Mouse (Mus musculus) stomach, embryonic 16.5 days (tissue): ENCODE data around the gene Bcl2l11. TPM values are rescaled to one million over a fixed set of nuclear protein-coding genes. Genes with fewer than 3 reads are reported as not detected.

Experiments
- ATAC-seq: fragments of 200-750 bp; cut with Nextera tagmentation; 2 replicates; pipeline ENCODE4 v1.8.0; 2017; ENCODE audit warnings: moderate number of reproducible peaks, moderate TSS enrichment; ENCODE audit not compliant: insufficient read depth, low FRiP score
- H3K27ac ChIP-seq: fragments of 300-500 bp; sonication (generic); 2 replicates; pipeline ENCODE4 v1.5.1; 2014; ENCODE audit warnings: low read length
- H3K27me3 ChIP-seq: fragments of 300-500 bp; sonication (generic); 2 replicates; pipeline ENCODE4 v1.6.1; 2014; ENCODE audit warnings: low read length, control low read depth, mixed read lengths; ENCODE audit not compliant: control insufficient read depth, insufficient read depth
- H3K36me3 ChIP-seq: fragments of 300-500 bp; sonication (generic); 2 replicates; pipeline ENCODE4 v1.6.1; 2014; ENCODE audit warnings: low read length; ENCODE audit not compliant: control insufficient read depth, insufficient read depth
- H3K4me1 ChIP-seq: fragments of 300-500 bp; sonication (generic); 2 replicates; pipeline ENCODE4 v1.6.1; 2014; ENCODE audit warnings: low read length, control low read depth, mixed read lengths; ENCODE audit not compliant: control insufficient read depth, insufficient read depth
- H3K4me2 ChIP-seq: fragments of 300-500 bp; sonication (generic); 2 replicates; pipeline ENCODE4 v1.6.1; 2014; ENCODE audit warnings: low read depth, low read length, mixed read lengths
- H3K4me3 ChIP-seq: fragments of 300-500 bp; sonication (generic); replicated peaks from 2 replicates; pipeline ENCODE4 v1.5.1; 2014; ENCODE audit warnings: mild to moderate bottlenecking, low read length
- H3K9ac ChIP-seq: fragments of 300-500 bp; sonication (generic); 2 replicates; pipeline ENCODE4 v1.6.1; 2014; ENCODE audit warnings: low read length
- H3K9me3 ChIP-seq: fragments of 300-500 bp; sonication (generic); replicated peaks from 2 replicates; pipeline ENCODE4 v1.6.1; 2016; ENCODE audit warnings: low read length, control low read depth; ENCODE audit not compliant: control insufficient read depth
- WGBS: fragments of 180-500 bp; shearing (Covaris S2); extraction: QIAGEN DNeasy Blood & Tissue Kit; methylation state at CpG from one replicate; pipeline ENCODE4 v1.1.7; 2014; 5-methylcytosine and 5-hydroxymethylcytosine counted together
- polyA plus RNA-seq: library from polyadenylated mRNA; unstranded; fragments of >200 nt; fragmentation: Nextera tagmentation; extraction: Ambion mirVana; gene quantifications from 2 replicates; pipeline ENCODE4 v1.2.1, GENCODE M21; 2015

Bcl2l11 gene
- polyA plus RNA-seq, 1 experiment from 2014 or later: 14.3 TPM

DNA sequence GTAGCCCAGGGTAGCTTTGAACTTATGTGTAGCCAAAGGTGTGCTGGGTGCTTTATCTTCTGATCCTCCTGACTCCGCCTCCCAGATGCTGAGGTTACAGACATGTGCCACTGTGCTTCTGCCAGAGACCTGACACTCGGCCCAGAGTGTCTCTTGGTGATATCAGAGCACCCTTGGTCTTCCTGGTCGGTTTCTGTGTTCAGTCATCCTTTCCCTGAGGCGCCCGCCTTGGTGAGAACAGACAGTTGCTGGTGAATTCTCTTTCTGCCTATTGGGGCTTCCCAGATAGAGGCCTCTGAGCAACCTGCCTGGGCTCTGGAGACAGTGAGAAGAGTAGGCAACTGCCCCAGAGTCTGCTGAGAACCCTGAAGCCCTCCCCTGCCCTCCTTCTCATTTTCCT, 6.8 kb downstream of the Bcl2l11 start:
- ATAC-seq: no peak
- no peak overlapping the region for H3K9ac ChIP-seq
- no peak overlapping the region for H3K27ac ChIP-seq
- peaks cover 5% of the 10 kb centered on the region for H3K4me1 ChIP-seq
- 0 out of 2 replicates have a peak, but pooled peaks cover 7% of the 10 kb centered on the region for H3K36me3 ChIP-seq
- 79% methylated on average over 5 of the region's 5 CpGs for WGBS
- H3K27me3 ChIP-seq: no peaks in the 10 kb centered on the region
- no peak overlapping the region for H3K4me3 ChIP-seq
- H3K4me2 ChIP-seq: no peak overlapping the region
- H3K9me3 ChIP-seq: no peaks in the 10 kb centered on the region

DNA sequence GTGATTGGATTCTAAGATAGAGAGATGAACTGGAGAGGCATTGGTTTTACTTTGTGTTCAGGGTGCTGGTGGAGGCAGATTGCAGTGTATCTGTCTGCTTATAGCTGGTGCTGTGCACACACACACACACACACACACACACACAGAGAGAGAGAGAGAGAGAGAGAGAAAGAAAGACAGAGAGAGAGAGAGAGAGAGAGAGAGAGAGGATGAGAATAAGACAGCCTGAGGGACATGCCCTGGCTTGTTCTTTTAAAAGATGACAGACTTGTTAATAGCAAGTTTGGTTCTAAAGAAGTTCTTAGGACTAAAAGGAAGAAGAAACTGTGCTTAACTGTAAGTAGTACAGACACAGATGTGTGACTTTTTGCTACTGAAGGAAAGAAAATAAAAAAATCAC, 8.0 kb downstream of the Bcl2l11 start:
- Histone ChIP-seq H3K4me2 (no peak overlapping the region), H3K4me1 (peaks cover under 1% of the 10 kb centered on the region), H3K4me3 (no peak overlapping the region), H3K36me3 (0 out of 2 replicates have a peak, but pooled peaks cover 7% of the 10 kb centered on the region), H3K9me3 (no peaks in the 10 kb centered on the region), H3K9ac (no peak overlapping the region), H3K27ac (no peak overlapping the region), H3K27me3 (no peaks in the 10 kb centered on the region)
- ATAC-seq: no peak

DNA sequence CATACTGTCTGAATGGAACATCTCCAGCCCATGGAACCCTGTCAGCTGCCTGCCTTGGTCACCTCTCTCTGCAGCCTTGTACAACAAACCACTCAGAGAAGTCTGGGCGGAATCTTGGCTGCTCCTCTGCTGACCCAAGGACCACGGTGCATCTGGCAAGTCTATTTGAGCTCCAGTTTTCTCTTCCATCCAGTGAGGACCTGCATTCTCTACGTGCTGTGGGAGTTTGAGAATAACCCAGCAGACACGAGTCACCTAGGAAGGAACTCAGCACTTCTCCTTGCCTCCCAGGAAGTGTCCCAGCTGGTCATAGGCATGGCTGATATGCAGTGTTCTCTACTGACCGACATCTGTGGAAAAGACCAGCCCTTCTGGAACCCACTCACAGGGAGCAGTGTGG, 8.6 kb downstream of the Bcl2l11 start:
- WGBS: 60% methylated on average over 5 of the region's 5 CpGs
- no peaks in the 10 kb centered on the region for H3K27me3 ChIP-seq
- H3K4me3 ChIP-seq: no peak overlapping the region
- no peaks in the 10 kb centered on the region for H3K9me3 ChIP-seq
- no peak overlapping the region for H3K27ac ChIP-seq
- H3K36me3 ChIP-seq: 0 out of 2 replicates have a peak, but pooled peaks cover 7% of the 10 kb centered on the region
- H3K9ac ChIP-seq: 0 out of 2 replicates have a peak overlapping the region, but pooled peaks have one; percentile 22
- H3K4me2 ChIP-seq: no peak overlapping the region
- H3K4me1 ChIP-seq: no peaks in the 10 kb centered on the region; the same call in 1 of the 2 replicates
- ATAC-seq: no peak

DNA sequence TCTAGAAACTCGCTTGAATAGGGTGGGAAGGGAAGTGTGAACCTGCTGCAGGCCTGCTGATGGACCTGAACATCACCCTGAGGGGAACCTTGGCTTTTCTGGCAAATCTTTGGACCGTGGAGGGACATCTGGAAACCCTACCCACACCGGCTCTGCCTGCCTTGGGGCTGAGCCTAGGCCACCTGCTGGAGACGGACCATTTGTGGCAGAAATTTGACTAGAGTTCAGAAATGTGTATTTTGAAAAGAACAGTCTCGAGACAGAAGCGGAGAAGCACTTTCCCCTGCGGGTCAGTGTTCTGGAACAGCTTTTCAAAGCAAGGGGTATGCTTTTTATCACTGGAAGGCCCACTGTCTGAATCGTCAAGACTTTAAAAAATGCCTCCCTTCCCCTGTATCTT, 9.1 kb downstream of the Bcl2l11 start:
- no peak overlapping the region for H3K27ac ChIP-seq
- no peak overlapping the region for H3K9ac ChIP-seq
- 65% methylated on average over 8 of the region's 8 CpGs for WGBS
- H3K4me2 ChIP-seq: no peak overlapping the region
- no peaks in the 10 kb centered on the region for H3K27me3 ChIP-seq
- H3K4me1 ChIP-seq: peaks cover 2% of the 10 kb centered on the region; the same call in 1 of the 2 replicates
- H3K9me3 ChIP-seq: no peaks in the 10 kb centered on the region
- no peak overlapping the region for H3K4me3 ChIP-seq
- 0 out of 2 replicates have a peak, but pooled peaks cover 7% of the 10 kb centered on the region for H3K36me3 ChIP-seq
- no peak for ATAC-seq

DNA sequence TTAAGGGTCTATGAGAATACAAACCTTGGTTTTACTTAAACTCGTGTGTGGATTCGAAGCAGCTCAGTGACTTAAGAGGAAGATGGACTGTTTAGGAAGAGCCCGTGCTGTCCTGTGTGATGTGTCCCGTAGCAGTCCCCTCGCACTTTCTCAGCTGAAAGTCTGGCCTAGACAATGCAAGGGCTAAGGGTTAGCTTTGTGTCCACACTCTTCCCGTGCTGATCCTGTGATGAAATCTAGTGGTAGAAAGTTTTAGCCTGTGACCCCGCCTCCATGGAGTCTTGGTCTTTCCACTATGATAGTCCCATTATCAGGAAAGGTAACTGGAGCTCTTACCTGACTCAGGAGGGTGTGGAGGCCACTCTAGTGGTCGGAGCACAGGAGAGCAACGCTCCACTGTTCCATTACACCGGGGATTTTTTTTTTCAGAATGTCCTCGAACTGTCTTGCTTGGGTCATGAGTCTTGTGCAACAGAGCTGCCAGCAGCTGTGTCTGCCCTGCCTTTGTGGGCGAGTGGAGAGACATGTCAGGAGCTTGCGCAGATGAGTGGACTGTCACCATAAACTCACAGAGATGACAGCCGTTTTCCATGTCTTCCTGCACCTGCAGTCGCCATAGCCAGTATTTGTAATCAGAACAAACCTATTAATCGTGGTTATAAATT, 11.1 kb downstream of the Bcl2l11 start:
- H3K36me3 ChIP-seq: 0 out of 2 replicates have a peak, but pooled peaks cover under 1% of the 10 kb centered on the region
- WGBS: 75% methylated on average over 16 of the region's 16 CpGs
- no peak overlapping the region for H3K9ac ChIP-seq
- no peak overlapping the region for H3K27ac ChIP-seq
- H3K4me3 ChIP-seq: no peak overlapping the region
- no peak overlapping the region for H3K4me2 ChIP-seq
- no peaks in the 10 kb centered on the region for H3K9me3 ChIP-seq
- H3K27me3 ChIP-seq: no peaks in the 10 kb centered on the region
- H3K4me1 ChIP-seq: peaks cover 2% of the 10 kb centered on the region; the same call in 1 of the 2 replicates
- no peak for ATAC-seq

DNA sequence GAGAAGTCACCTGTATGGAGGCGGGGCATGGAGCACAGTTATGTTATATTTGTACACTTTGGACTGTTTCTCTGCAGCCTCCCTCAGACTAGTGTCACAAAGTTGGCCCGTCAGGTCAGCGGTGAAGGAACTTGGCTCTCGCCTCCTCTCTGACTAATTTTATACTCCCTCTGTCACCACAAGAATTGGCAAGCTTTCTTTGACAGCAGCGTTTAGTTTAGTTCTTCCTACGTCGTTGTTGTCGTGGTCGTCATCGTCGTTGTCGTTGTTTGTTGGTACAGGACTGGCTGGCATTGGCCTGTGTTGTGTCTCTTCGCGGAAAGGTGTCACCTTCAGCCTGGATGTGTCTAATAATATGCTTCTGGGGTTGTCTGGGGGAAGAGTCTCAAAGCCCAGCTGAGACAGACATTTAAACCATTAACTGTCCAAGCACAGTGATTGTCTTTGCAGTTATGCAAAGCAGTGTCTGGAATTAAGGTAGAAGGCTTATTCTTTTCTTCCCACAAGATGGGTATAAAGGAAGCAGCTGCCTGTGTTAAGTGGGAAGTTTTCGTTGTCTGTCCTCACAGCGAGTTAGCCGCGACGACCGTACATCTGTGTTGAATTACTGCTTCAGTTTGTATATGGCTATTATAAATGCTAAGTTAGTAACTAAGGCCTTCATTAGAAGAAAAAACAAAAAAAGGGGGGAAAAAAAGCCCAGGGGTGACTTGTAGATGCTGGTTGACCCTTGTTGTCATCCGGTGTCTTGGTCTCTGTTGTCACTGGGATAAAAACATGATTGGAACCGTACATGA, 11.8 kb downstream of the Bcl2l11 start:
- no peaks in the 10 kb centered on the region for H3K36me3 ChIP-seq
- no peaks in the 10 kb centered on the region for H3K27me3 ChIP-seq
- ATAC-seq: no peak
- H3K4me3 ChIP-seq: no peak overlapping the region
- WGBS: 85% methylated on average over 22 of the region's 22 CpGs
- no peak overlapping the region for H3K9ac ChIP-seq
- no peak overlapping the region for H3K27ac ChIP-seq
- no peak overlapping the region for H3K4me2 ChIP-seq
- peaks cover 2% of the 10 kb centered on the region; the same call in 1 of the 2 replicates for H3K4me1 ChIP-seq
- no peaks in the 10 kb centered on the region for H3K9me3 ChIP-seq

DNA sequence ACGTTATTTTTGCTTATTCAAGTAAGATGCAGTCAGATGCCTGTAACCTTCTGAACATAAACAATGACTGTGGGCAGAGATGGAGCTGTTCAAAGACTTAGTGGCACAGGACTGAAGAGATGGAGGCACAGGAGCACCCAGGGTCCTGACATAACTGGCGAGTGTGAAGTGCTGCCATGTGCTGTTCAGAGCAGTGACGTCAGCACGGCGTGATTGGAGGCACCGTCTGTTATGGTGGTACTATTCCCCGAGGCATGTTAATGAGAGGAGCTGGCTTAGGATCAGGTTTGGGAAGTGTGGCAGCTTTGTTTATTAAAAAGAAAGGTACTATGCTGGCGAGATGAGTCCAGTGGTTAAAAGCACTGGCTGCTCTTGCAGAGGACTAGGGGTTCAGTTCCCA, 13.1 kb downstream of the Bcl2l11 start:
- Histone ChIP-seq H3K4me3 (no peak overlapping the region), H3K4me1 (peaks cover 2% of the 10 kb centered on the region; the same call in 1 of the 2 replicates), H3K27ac (no peak overlapping the region), H3K27me3 (no peaks in the 10 kb centered on the region), H3K36me3 (no peaks in the 10 kb centered on the region), H3K9me3 (no peaks in the 10 kb centered on the region), H3K4me2 (no peak overlapping the region), H3K9ac (no peak overlapping the region)
- 73% methylated on average over 8 of the region's 8 CpGs for WGBS
- no peak for ATAC-seq

DNA sequence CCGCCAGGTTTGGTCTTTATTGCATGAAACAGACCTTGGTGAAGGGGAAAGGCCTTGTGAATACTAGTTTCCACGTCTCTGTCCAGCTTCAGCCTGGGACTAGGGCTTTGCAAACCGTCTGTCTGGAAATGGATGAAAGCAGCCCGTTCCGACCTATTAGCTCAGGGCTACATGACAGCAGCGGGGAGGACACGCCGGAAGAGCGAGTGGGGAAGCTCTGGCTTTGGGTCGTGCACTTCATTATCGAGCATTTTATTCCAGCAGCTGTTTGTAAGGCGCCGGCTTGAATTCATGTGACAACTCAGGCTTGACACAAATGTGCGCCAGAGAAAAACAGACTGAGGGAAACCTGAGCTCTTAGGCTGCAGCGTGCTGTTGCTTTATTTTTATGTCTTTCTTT, 13.9 kb downstream of the Bcl2l11 start:
- no peak for ATAC-seq
- no peaks in the 10 kb centered on the region for H3K27me3 ChIP-seq
- H3K4me1 ChIP-seq: 0 out of 2 replicates have a peak, but pooled peaks cover 2% of the 10 kb centered on the region
- no peaks in the 10 kb centered on the region for H3K36me3 ChIP-seq
- no peaks in the 10 kb centered on the region for H3K9me3 ChIP-seq
- no peak overlapping the region for H3K4me3 ChIP-seq
- 62% methylated on average over 15 of the region's 15 CpGs for WGBS
- H3K9ac ChIP-seq: no peak overlapping the region
- H3K4me2 ChIP-seq: no peak overlapping the region
- no peak overlapping the region for H3K27ac ChIP-seq

DNA sequence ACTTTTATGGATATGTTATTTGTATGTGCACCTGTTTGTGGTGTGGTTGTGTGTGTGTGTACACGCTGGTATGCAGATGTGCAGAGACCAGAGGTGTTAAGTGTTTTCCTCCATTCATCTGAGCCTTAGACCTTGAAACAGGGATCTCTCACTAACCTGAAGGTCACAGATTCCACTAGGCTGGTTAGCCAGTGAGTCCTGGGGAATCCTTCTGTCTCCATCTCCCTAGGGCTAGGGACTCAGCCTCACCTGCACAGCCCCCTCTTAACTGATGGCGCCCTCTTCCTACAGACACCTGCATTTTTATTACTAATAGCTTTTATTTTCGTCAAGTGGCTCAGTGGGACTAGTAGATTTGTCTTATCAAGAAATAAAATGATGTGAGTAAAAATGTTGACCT, 14.3 kb downstream of the Bcl2l11 start:
- Histone ChIP-seq H3K27me3 (no peaks in the 10 kb centered on the region), H3K36me3 (no peaks in the 10 kb centered on the region), H3K4me1 (0 out of 2 replicates have a peak, but pooled peaks cover 2% of the 10 kb centered on the region), H3K4me2 (no peak overlapping the region), H3K9me3 (no peaks in the 10 kb centered on the region), H3K9ac (no peak overlapping the region), H3K27ac (no peak overlapping the region), H3K4me3 (no peak overlapping the region)
- WGBS: 82% methylated on average over 3 of the region's 3 CpGs
- no peak for ATAC-seq
